Mouse (Mus musculus): ENCODE measurements around the gene Hoxd13. TPM values are rescaled to one million over a fixed set of nuclear protein-coding genes. Genes with fewer than 3 reads are reported as not detected.

Gene Hoxd13
- total RNA-seq, 2 experiments from 2014 or later = not detected

- no peak for ATAC-seq (replicated peaks; ENCODE audit: low FRiP score, poor library complexity, severe bottlenecking)
These were observed 35.2 kb downstream of the Hoxd13 start for GRCm38 (mm10) chr2:74703317-74703716.

DNA sequence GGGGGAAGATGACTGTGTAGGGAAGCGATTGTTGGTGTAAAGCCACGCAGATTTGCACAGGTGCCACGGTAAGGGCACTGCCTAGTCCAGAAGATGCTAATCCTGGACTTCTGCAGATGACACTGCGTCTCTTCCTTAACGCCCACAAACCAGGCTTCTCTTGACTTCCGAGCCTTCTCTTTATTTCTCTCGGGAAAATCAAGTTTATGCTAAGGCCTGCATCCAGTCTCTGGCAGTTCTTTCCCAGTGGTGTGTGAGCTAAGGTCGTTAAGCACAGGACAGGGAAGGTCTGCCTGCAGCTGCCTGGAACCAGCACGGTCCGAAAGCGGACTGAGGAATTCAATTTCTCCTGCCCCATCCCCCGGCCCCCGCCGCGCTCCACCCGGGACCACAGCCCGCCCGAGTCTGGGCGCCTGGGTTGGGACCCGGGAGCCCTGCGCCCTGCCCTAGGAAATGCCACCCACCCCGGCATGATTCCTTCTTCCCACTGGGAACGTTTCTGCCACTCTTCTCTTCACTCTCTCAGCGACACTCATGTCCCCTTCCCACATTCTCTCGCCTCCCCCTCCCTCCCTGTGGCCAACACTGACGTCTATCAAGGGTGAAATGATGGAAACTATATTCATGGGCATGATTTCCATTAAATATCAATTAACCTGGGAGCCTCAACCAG is 35.7 kb downstream of the Hoxd13 start:
- no peak for ATAC-seq (replicated peaks; ENCODE audit: low FRiP score, poor library complexity, severe bottlenecking)

- no peak for ATAC-seq (replicated peaks; ENCODE audit: low FRiP score, poor library complexity, severe bottlenecking)
These were observed 36.4 kb downstream of the Hoxd13 start, which contains the start of gene Hoxd8 for GRCm38 (mm10) chr2:74704393-74704998. Hoxd8 (plus strand) TSS chr2:74704615.

DNA sequence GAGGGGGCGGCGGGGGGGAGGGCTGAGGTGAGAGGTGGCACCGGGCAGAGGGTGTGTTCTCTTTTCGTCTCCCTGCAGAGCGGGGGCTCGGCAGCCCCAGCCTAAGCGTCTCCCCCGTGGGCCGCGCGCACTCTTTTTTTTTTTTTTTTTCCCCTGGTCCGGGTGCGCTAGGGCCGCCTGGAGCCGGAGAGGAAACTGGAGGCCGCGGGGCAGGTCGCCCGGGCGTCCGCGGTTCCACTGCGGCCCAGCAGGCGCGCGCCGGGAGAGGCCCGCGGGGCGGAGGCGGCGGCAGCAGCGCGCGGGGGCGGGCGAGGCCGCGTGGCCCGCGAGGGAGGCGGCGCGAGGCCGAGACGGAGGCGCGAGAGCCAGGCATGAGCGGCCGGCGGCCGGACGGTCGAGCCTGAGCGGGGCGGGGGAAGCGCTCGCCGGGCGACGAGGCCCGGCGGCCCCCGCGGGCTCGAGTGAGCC is 36.9 kb downstream of the Hoxd13 start:
- no peak for ATAC-seq (replicated peaks; ENCODE audit: low FRiP score, poor library complexity, severe bottlenecking)

- ATAC-seq (replicated peaks; ENCODE audit: low FRiP score, poor library complexity, severe bottlenecking) = no peak
These were observed 37.5 kb downstream of the Hoxd13 start for GRCm38 (mm10) chr2:74705467-74706089.

DNA sequence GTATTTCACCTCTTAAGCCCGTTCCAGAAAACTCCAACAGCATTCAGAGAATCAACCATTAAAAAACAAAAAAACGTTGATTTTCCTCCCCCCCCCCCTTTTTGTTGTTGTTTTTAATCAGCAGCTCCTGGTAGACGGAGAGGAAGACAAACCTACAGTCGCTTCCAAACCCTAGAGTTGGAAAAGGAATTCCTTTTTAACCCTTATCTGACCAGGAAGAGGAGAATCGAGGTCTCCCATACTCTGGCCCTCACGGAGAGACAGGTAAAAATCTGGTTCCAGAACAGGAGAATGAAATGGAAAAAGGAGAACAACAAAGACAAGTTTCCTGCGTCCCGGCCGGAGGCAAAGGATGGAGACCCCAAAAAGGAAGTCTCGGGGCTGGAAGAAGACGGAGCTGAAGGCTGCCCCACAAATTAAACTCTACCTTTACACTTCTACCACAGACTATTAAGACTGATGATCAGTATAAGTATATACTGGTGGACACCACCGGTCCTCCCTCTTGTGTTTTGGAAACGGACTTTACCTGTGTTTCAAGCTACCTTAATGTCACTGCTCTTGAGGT is 38.4 kb downstream of the Hoxd13 start:
- ATAC-seq (replicated peaks; ENCODE audit: low FRiP score, poor library complexity, severe bottlenecking) = no peak

DNA sequence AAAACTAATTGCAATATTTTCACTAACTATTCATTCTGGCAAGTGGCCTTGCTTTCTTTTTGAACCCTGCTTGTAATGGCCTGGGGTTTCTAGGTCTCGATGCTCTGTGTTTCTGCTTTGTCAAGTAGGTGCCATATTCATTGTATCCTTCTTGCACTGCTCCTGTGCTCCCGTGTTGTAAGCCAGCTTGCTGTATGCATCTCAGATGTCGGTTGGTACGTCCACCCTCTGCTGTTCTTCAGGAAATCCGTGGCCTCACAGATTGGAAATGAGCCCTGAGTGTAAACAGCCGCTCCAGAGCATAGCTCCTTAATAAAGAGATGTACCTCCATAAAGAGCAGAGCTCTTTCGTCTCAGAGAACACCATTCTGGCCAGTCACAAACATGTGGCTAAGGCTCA is 39.5 kb downstream of the Hoxd13 start:
- no peak for ATAC-seq (replicated peaks; ENCODE audit: low FRiP score, poor library complexity, severe bottlenecking)

GRCm38 (mm10) chr2:74708676-74709075 is 40.6 kb downstream of the Hoxd13 start:
- no peak for ATAC-seq (replicated peaks; ENCODE audit: low FRiP score, poor library complexity, severe bottlenecking)

GRCm38 (mm10) chr2:74709465-74710419 is 41.6 kb downstream of the Hoxd13 start:
- no peak for ATAC-seq (replicated peaks; ENCODE audit: low FRiP score, poor library complexity, severe bottlenecking)

DNA sequence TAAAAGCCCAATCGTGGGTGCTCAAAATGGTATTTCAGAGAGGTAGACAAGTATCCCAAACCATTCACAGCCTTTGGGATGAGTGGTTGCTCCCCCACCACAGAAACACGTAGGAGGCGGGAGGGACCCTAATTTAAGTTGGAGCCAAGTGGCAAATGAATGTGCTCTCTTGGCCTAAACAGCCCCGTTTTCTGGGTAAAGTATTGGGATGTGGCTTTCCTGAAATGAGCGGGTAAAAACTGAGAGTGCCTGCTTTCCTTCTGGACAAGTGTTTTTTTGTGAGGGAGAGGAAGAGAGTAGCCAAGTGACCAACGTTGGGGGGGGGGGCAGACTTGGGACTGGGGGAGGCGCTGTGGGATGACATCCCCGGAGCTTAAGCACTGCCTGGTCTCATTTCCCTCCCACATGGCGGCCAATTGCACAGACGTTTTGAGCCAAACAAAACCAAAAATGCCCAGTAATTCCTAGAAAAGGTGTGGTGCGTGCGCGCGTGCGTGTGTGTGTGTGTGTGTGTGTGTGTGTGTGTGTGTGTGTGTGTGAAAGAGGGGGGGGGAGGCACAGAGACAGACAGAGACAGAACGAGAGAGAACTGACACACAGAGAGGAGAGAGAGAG is 42.9 kb downstream of the Hoxd13 start:
- ATAC-seq (replicated peaks; ENCODE audit: low FRiP score, poor library complexity, severe bottlenecking) = no peak

DNA sequence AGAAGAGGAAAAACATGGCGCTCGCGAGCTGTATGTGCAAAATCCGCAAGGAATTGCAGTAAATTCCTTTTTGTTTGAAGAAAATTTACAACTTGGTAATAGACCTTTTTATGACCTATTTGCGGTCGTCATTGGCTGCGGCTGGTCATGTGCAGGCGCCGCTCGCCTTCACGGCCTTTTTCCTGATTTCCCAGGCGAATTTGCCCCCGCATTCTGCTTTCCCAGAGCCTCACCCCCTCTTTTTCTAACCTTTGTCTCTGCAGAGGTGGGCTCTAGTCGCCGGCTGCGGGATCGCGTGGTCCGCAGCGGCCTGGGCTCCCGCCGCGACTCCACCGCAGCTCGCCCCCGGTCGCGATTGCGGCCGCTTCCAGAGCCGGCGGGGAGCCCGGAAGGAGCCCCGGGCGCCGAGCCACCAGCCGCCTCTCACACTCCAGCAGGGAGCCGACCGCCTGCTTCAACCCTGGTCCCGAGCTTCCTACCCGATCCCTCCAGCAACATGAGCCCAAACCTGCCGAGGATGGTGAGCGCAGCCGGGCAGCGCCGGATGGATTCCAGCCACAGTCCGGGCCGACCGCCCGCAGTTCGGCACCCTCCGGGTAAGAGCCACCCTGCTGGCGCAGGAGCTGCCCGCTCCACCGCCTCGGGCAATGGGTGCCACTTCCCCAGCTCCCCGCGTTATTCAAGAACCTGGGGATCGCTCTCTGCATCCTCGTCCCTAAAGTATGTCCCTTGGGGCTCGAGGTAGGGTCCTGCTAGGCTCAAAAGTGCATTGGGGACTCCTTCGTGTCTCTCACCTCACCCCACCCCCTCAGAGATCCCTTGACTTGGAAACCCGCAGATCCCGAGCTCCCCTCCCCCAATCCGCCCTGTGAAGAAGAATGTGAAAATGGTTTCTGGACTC is 43.9 kb downstream of the Hoxd13 start, which contains the start of the genes Hoxd3 and Hoxd4:
Gene Hoxd3, plus strand, starts transcription at position 207 of the 901 bp plus-strand sequence.
Gene Hoxd4, plus strand, starts transcription at position 209 of the 901 bp plus-strand sequence.
- ATAC-seq (replicated peaks; ENCODE audit: low FRiP score, poor library complexity, severe bottlenecking) = no peak

GRCm38 (mm10) chr2:74713239-74714150 is 45.4 kb downstream of the Hoxd13 start:
- no peak for ATAC-seq (replicated peaks; ENCODE audit: low FRiP score, poor library complexity, severe bottlenecking)

- ATAC-seq (replicated peaks; ENCODE audit: low FRiP score, poor library complexity, severe bottlenecking) = no peak
These were observed 46.2 kb downstream of the Hoxd13 start for GRCm38 (mm10) chr2:74714156-74714789.

GRCm38 (mm10) chr2:74714881-74715280 is 46.8 kb downstream of the Hoxd13 start:
- ATAC-seq (replicated peaks; ENCODE audit: low FRiP score, poor library complexity, severe bottlenecking) = no peak

GRCm38 (mm10) chr2:74715504-74716241 is 47.6 kb downstream of the Hoxd13 start:
- no peak for ATAC-seq (replicated peaks; ENCODE audit: low FRiP score, poor library complexity, severe bottlenecking)

DNA sequence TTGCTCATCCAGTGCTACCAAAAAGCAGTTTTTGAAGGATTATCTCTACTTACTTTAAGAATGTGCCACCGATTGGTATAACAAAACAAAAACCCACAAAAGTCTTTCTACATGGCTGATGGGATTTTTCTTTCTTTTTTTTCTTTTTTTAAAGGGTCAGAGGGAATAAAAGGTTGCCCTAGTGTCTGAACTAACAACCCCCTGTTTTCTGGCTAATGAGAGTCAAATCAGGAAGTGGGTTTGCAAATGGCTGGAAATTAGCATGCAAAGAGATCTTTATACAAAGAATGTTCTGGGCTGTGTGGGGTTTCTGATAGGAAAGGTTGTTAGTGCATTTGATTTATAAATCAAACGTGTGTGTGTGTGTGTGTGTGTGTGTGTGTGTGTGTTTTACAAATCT is 52.3 kb downstream of the Hoxd13 start:
- no peak for ATAC-seq (replicated peaks; ENCODE audit: low FRiP score, poor library complexity, severe bottlenecking)

Measured in erythroblast, adult 5-6 weeks (primary cell).